Mouse (Mus musculus): Measurements from ENCODE around the gene Fbxo34. TPM values are rescaled to one million over a fixed set of nuclear protein-coding genes. Genes with fewer than 3 reads are reported as not detected.
A peak's percentile ranks its signal among the peaks of the same experiment; 100 is the strongest.

Gene Fbxo34
- total and polyA plus RNA-seq, 2 experiments from 2014 or later: 20.0 to 33.8 TPM

DNA sequence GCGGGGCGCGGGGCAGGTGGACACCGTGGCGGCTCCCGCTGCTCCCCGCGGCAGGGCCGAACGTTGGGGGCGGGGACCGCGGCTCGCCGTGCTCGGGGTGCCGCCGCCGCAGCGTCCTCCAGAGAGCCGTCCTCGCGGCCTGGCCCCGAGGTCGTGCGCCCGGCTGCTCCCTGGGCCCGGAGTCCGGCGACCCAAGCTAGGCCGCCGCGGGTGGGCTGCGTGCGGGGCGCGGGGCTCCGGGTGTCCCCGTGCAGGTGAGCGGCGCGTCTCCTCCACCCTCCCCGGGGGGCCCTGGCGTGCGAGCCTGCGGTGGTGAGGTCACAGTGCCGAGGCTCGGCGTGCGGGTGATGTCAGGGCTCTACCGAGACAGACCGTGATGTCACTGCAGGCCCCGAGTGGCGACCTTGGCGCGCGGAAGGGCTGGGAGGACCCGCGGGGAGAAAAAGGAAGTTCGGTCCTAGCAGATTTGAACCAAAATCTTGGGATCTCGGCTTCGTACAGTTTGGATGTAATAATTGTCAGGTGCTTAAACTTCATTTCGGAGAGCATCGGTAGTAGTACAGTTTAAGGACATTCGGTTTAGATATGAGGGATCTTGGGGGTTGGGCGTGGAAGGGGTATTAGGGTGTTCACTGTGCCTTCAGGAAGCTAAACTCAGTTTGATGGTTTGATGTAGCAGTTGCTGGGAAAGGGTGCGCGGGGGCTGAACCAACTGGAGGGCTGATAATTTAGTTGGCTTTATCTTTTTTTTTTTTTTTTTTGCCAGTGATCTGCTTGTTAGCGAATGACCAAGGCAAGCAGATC is 22.7 kb downstream of the Fbxo34 start:
- Histone ChIP-seq H3K36me3 (ENCODE audit: insufficient read depth) (no peaks in the 10 kb centered on the region), H3K9ac (peak overlapping the region; percentile 70), H3K9me3 (ENCODE audit: low read length) (no peaks in the 10 kb centered on the region), H3K4me1 (ENCODE audit: insufficient read depth) (no peaks in the 10 kb centered on the region), H3K4me3 (ENCODE audit: low read depth, low read length) (peak overlapping the region; percentile 68), H3K4me2 (ENCODE audit: low read depth) (peak overlapping the region; percentile 63), H3K27ac (ENCODE audit: low read depth, low read length) (peak overlapping the region; percentile 54), H3K27me3 (ENCODE audit: insufficient read depth, low read length) (no peaks in the 10 kb centered on the region)
- WGBS: 2% methylated on average over 63 of the region's 69 CpGs
- DNase-seq (peak; percentile 52), ATAC-seq (peak; percentile 72)
- no peak for TF ChIP-seq CTCF (IDR thresholded peaks at IDR 0.05; ENCODE audit: low read depth)

DNA sequence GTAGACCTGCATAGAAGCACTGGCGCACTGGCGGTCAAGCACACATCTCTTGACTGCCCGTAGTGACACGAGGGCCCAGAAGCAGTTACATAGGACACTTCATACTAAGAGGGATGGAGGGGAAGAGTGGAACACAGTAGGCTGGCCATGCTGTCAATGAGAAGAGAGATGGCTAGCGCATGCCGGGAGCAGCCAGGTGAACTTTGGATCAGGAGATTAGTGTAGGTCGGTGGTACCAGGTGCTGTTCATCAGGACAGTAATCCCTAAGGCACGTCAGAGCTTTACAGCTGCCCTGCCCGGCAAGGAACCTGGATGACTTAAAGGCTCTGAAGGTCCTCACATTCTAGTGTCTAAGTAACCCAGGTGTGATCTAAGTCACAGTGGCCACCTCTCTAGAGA is 23.7 kb downstream of the Fbxo34 start:
- Histone ChIP-seq H3K4me1 (ENCODE audit: insufficient read depth) (no peaks in the 10 kb centered on the region), H3K27ac (ENCODE audit: low read depth, low read length) (no peak overlapping the region), H3K9ac (no peak overlapping the region), H3K9me3 (ENCODE audit: low read length) (no peaks in the 10 kb centered on the region), H3K4me2 (ENCODE audit: low read depth) (no peak overlapping the region; the same call in 1 of the 2 replicates), H3K36me3 (ENCODE audit: insufficient read depth) (no peaks in the 10 kb centered on the region), H3K4me3 (ENCODE audit: low read depth, low read length) (no peak overlapping the region), H3K27me3 (ENCODE audit: insufficient read depth, low read length) (no peaks in the 10 kb centered on the region)
- ATAC-seq (no peak), DNase-seq (no peak)
- 89% methylated on average over 9 of the region's 9 CpGs for WGBS
- TF ChIP-seq CTCF (IDR thresholded peaks at IDR 0.05; ENCODE audit: low read depth): no peak

DNA sequence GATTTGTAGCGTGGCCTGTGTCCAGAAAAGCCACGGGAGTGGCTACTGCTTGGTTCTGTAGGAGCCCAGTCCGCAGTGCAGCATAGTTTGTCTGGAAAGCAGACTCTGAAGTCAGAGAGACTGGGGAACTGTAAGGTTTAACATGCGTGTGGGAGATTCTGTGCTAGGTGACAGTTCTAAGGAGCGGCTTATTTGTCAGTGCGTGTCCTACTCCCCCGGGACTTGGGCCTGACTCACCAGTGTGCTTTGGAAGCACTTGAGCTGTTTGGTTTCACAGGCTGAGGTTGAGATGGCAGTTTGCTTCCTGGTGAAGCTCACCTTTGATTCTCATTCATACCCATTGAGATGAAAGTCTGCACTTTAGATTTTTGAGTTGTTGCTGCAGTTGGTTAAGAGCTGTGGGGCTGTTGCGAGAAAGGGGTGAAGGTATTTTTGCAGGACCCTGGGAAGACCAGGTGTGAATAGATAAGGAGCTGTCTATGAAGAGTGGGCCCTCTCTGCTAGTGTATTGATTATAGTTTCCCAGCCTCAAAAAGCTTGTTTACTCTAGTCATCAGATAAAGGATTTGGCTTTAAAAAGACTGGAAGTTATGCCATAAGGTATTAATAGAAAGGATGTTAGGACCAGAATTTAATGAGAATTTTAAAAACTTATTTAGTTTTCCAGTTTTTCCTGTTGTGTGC is 24.5 kb downstream of the Fbxo34 start:
- DNase-seq (no peak), ATAC-seq (no peak)
- Histone ChIP-seq H3K4me3 (ENCODE audit: low read depth, low read length) (no peak overlapping the region), H3K4me1 (ENCODE audit: insufficient read depth) (no peaks in the 10 kb centered on the region), H3K9me3 (ENCODE audit: low read length) (no peaks in the 10 kb centered on the region), H3K36me3 (ENCODE audit: insufficient read depth) (no peaks in the 10 kb centered on the region), H3K27me3 (ENCODE audit: insufficient read depth, low read length) (no peaks in the 10 kb centered on the region), H3K9ac (no peak overlapping the region), H3K27ac (ENCODE audit: low read depth, low read length) (no peak overlapping the region), H3K4me2 (ENCODE audit: low read depth) (no peak overlapping the region)
- no peak for TF ChIP-seq CTCF (IDR thresholded peaks at IDR 0.05; ENCODE audit: low read depth)
- 91% methylated on average over 8 of the region's 8 CpGs for WGBS

DNA sequence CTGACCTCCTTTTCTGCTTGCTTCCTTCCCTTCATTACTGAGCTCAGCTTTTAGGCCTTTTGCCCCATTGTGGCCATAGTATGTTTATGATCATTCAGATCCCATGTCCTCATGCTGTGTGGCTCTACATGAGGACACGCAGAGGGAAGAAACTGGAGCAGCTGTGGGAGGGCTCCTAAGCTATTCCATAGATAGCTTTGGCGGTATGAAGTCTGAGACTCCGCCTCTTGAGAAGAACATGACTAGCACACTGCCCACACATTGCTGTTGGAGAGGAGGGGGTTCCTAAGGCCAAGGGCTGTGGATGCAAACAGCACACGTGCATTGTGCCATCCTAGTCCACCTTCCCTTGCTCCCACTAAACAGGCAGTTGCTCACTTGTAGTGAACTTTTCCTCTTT is 26.0 kb downstream of the Fbxo34 start:
- ATAC-seq (no peak), DNase-seq (no peak)
- H3K4me3 ChIP-seq (ENCODE audit: low read depth, low read length): no peak overlapping the region
- 93% methylated on average over 4 of the region's 4 CpGs for whole genome bisulfite sequencing
- H3K9ac ChIP-seq: no peak overlapping the region
- no peaks in the 10 kb centered on the region for H3K4me1 ChIP-seq (ENCODE audit: insufficient read depth)
- H3K9me3 ChIP-seq (ENCODE audit: low read length): no peaks in the 10 kb centered on the region
- H3K4me2 ChIP-seq (ENCODE audit: low read depth): no peak overlapping the region
- H3K27ac ChIP-seq (ENCODE audit: low read depth, low read length): no peak overlapping the region
- H3K36me3 ChIP-seq (ENCODE audit: insufficient read depth): no peaks in the 10 kb centered on the region
- TF ChIP-seq CTCF (IDR thresholded peaks at IDR 0.05; ENCODE audit: low read depth): no peak
- H3K27me3 ChIP-seq (ENCODE audit: insufficient read depth, low read length): no peaks in the 10 kb centered on the region

DNA sequence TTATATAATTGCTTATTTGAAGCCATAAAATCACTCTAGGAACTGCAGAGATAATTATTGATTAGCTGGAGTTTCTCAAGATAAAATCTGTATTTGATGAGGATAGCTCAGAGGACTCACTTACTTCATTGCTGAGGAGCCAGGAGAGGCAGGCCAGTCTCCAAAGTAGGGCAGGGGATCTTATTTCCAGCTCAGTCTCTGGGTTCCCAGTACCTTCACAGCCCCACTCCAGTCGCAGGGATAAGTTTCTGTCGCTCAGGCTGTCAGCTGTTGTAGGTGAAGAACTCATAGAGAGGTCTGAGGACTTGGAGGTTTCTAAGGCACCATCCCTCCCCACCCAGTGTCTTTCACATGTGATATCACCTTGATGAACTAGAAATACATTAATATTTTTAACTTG is 27.5 kb downstream of the Fbxo34 start:
- Histone ChIP-seq H3K4me2 (ENCODE audit: low read depth) (no peak overlapping the region), H3K4me1 (ENCODE audit: insufficient read depth) (no peaks in the 10 kb centered on the region), H3K36me3 (ENCODE audit: insufficient read depth) (no peaks in the 10 kb centered on the region), H3K27ac (ENCODE audit: low read depth, low read length) (no peak overlapping the region), H3K4me3 (ENCODE audit: low read depth, low read length) (no peak overlapping the region), H3K9me3 (ENCODE audit: low read length) (no peaks in the 10 kb centered on the region), H3K27me3 (ENCODE audit: insufficient read depth, low read length) (no peaks in the 10 kb centered on the region), H3K9ac (no peak overlapping the region)
- ATAC-seq (no peak), DNase-seq (no peak)
- no peak for TF ChIP-seq CTCF (IDR thresholded peaks at IDR 0.05; ENCODE audit: low read depth)
- WGBS: 88% methylated on average over 2 of the region's 2 CpGs

DNA sequence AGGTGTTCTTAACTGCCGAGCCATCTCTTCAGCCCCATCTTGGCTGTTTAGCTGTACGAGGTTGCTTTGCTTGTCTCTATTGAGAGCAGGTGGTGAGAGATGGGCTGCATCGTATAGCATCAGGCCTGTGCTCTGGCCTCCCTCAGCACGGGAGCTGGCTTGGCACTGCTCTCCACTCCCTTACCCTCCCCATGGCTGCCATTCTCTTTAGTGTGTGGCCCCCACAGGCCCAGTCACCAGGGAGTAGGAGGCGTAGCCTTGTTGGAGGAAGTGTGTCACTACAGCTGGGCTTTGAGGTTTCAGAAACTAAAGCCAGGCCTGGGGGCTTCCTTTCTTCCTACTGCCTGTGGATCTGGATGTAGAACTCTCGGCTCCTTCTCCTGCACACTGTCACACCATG is 32.0 kb downstream of the Fbxo34 start:
- ATAC-seq (no peak), DNase-seq (no peak)
- no peak overlapping the region for H3K4me2 ChIP-seq (ENCODE audit: low read depth)
- H3K27ac ChIP-seq (ENCODE audit: low read depth, low read length): no peak overlapping the region
- no peak overlapping the region for H3K4me3 ChIP-seq (ENCODE audit: low read depth, low read length)
- no peaks in the 10 kb centered on the region for H3K27me3 ChIP-seq (ENCODE audit: insufficient read depth, low read length)
- H3K4me1 ChIP-seq (ENCODE audit: insufficient read depth): no peaks in the 10 kb centered on the region
- no peak for TF ChIP-seq CTCF (IDR thresholded peaks at IDR 0.05; ENCODE audit: low read depth)
- no peaks in the 10 kb centered on the region for H3K36me3 ChIP-seq (ENCODE audit: insufficient read depth)
- WGBS: 86% methylated on average over 6 of the region's 6 CpGs
- H3K9ac ChIP-seq: no peak overlapping the region
- H3K9me3 ChIP-seq (ENCODE audit: low read length): no peaks in the 10 kb centered on the region

DNA sequence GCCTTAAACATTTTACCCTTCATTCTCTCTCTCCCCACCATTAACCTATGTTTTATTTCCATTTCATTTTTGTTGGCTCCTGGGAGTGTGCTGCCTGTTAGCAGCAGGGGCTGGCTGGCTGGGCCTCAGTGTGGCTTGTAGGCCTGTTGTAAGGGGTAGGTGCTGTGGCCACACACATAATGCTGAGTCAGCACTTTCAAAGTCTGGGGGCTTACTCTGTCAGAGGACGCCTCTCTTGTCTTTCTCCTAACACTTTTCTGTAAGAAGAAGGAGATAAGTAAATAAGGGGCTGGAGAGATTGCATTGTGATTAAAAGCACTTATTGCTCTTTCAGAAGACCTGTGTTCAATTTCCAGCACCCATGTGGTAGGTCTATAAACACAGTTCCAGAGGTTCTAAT is 32.9 kb downstream of the Fbxo34 start:
- H3K4me1 ChIP-seq (ENCODE audit: insufficient read depth): no peaks in the 10 kb centered on the region
- no peak for ATAC-seq
- no peaks in the 10 kb centered on the region for H3K36me3 ChIP-seq (ENCODE audit: insufficient read depth)
- 70% methylated on average over 1 of the region's 1 CpGs for WGBS
- H3K4me2 ChIP-seq (ENCODE audit: low read depth): no peak overlapping the region
- H3K9me3 ChIP-seq (ENCODE audit: low read length): no peaks in the 10 kb centered on the region
- no peak overlapping the region for H3K27ac ChIP-seq (ENCODE audit: low read depth, low read length)
- H3K4me3 ChIP-seq (ENCODE audit: low read depth, low read length): no peak overlapping the region
- TF ChIP-seq CTCF (IDR thresholded peaks at IDR 0.05; ENCODE audit: low read depth): no peak
- no peaks in the 10 kb centered on the region for H3K27me3 ChIP-seq (ENCODE audit: insufficient read depth, low read length)
- no peak for DNase-seq
- H3K9ac ChIP-seq: no peak overlapping the region

All from forebrain, postnatal 0 days (tissue).